Mouse (Mus musculus) layer of hippocampus, adult 18-20 months (tissue): ENCODE data around the gene Ext2. TPM values are rescaled to one million over a fixed set of nuclear protein-coding genes. Genes with fewer than 3 reads are reported as not detected.

Source experiments
- DNase-seq, 2 experiments: peaks; one replicate each; pipeline ENCODE4 v3.0.0; 2022; ENCODE audit warnings: low spot score in 2 of 2
- total RNA-seq, 2 experiments: library from RNA; stranded (reverse); gene quantifications; 2 replicates each; pipeline ENCODE4 v1.2.3; 2021

Ext2 gene
- total RNA-seq, 2 experiments from 2014 or later, result 46.4 to 46.8 TPM

DNA sequence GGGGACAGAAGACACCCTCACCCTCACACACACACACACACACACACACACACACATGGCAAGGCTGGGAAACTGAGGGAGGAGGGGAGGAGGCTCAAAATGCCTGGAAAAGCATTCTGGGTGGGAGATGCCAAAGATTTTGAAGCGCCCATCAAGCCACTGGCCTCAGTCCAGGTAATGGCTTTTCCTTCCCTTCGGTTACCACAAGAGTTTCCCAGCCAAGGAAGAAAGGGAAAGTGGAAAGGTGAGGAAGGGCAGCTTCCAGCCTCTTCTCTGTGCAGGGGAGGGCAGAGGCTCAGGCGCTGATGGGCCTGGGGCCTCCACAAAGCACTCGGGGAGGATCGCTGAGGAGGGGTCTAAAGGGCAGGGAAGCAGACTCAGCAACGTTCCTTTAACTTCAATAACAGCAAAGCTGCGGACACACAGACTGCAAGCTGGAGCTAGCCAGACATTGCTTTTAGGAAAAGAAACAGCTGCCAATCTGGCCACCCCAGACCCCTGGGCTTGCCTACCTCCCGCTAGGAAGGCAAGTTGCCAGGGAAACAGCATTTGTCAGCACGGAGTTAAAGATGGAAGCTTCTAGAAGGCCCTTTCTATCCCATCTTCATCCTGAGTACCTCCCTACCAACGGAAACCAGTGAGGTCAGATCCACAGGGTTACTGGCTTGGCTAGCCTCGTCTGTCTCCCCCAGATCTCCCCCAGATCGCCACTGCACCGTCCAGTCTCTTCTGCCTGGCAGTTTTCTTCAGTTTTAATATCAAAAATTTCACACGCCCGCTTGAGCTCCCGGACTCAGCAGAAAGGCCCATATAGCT lies 43.1 kb downstream of the Ext2 start:
- DNase-seq, result no peak

GRCm38 (mm10) chr2:93778616-93779015 lies 43.8 kb downstream of the Ext2 start:
- no peak for DNase-seq

GRCm38 (mm10) chr2:93777056-93777430 lies 45.3 kb downstream of the Ext2 start:
- no peak for DNase-seq

DNA sequence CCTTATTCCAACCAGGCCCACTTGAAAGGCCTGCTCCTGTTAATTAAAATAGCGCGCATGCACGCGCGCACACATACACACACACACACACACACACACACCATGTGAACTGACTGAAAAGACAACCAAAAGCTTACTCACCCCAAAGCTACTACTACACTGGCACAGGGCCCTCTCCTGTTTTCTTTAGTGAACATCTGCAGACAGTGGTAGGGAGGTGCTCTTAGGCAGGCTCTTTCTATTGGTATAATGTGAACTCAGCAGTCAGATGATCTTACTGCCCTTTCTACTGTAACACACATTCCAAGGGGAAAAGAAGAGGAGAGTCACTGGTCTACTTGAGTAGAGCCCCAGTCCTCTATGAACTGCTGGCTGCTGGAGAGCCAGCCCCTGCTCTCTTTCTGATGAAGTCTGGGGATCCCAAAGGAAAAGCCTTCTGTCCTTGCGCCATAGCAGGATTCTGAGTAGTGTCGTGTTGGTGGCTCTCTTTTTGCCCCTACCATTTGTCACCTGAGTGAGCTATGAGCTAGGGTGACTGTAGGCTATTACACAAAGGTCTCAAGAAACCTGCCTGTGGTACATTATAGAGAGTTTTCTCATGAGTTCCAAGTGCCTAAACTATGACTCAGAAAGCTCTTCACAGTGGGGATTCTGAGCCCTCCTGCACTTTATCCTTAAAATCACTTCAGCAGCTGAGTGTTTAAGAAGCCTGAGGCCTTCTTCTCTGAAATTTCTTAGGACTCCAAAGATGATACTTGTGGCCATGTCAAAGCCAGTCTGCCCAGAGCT lies 45.9 kb downstream of the Ext2 start:
- no peak for DNase-seq

GRCm38 (mm10) chr2:93775431-93775830 lies 46.9 kb downstream of the Ext2 start:
- DNase-seq, result no peak

GRCm38 (mm10) chr2:93774946-93775345 lies 47.4 kb downstream of the Ext2 start:
- no peak for DNase-seq

GRCm38 (mm10) chr2:93772765-93773085 lies 49.6 kb downstream of the Ext2 start:
- DNase-seq, result no peak

GRCm38 (mm10) chr2:93772054-93772764 lies 50.2 kb downstream of the Ext2 start:
- no peak for DNase-seq

DNA sequence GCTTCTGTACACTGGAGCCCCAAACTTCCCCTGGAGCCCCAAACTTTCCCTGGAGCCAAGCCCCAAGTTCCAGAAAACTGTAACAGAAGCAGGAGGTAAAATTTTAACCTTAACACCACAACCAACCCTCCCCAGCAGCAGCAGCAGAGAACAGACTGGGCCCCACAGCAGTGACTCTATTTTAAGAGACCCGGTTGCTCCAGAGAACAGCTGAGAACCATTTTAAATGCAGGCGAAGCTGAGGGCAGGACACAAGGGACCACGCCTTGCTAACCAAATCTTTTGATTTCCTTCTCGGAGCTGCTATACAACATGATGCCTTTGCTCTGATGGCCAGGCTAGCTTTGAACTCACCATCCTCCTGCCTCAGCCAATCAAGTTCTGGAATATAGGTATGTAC lies 51.5 kb downstream of the Ext2 start:
- no peak for DNase-seq

GRCm38 (mm10) chr2:93769875-93770274 lies 52.5 kb downstream of the Ext2 start:
- DNase-seq, result no peak

DNA sequence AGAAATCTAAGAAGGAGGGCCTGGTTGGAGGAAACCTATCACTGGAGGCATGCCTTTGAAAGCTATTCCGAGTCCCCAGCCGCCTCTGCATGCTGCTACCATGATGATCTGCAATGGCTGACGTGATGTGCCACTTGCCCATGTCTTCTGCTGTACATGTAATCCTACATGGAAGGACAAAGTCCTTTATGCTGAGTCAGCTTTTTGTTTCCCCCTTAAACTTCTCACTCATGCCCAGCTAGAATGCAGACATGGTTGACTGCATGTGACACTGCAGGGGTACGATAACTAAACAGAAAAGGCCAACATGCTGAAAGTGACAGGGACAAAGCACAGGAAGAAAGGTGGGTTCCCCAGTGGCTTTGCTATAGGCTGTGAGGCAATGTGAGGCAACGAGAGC lies 56.6 kb downstream of the Ext2 start:
- no peak for DNase-seq

DNA sequence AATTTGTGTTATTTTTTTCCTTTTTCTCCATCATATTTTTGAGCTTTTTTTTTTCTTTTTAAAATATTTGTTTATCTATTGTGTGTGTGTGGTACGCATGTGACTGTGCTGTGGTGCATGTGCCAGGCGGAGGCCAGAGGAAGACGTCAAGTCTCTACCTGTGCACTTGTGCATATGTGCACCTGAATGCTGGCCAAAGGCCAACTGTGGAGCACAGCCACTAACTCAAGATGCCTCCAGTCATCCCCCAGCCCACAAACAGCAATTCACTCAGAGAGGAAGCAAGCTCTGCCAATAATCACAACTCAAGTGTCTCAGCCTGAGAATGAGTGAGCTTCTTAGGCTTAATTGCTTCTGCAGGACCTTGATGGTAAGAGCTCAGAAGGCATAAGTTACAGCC lies 58.2 kb downstream of the Ext2 start:
- DNase-seq, result no peak

- DNase-seq, result no peak
Measured at GRCm38 (mm10) chr2:93760389-93760788, 62.0 kb downstream of the Ext2 start.

DNA sequence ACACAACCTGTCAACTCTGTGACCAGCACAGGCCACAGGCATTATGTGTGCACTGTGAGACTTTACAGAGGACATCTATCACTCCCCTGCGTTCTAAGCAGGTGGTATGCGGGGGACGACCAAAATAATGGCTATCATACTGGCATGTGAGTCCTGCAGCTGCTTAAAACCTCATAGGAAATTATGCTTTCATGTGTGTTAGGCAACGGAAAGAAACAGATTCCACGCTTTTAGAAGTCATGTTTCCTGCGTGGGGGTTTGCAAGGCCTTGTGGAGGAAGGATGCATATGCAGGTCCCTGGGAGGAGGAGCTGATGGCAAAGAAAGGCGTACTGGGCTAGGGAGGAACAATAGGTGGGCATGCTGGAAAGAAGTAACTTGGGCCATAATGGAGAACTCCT lies 63.2 kb downstream of the Ext2 start:
- DNase-seq, result no peak

DNA sequence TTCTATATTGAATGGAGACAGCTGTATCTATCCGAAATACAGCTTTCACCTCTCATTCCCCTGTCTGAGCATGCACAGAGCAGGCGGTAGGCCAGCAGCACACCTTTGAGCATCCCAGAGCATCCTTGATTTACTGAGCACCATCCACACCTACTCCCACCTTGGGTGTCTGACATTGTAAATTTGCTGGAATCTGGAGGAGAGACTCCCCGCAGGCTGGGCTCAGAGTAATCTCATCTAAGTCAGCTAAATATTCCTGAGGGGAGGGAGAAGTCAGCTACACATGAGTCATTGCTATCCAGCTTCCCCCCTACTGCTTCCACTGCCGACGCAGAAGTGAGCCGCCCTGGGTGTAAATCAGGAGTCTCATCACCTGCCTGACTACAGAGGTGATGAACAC lies 64.1 kb downstream of the Ext2 start:
- DNase-seq, result peak in 1 of 2 experiments; percentile 61

DNA sequence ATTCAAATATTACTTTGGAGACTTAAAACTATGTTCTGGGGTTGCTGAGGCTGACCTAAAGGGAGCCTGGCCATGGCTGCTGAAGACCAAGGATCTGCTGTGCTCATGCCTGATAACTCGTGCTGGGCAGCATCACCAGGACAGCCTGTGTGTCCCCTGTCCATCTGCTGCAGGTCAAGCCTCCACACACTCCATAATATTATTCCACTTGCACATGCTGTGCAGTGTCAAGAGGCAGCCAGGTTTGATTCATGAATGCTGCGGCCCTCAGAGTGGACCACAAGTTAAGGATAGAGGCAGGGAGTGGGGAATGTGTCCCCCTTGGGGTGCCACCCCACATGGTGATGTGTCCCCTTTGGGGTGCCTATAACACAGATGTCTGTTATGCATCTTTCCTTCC lies 68.0 kb downstream of the Ext2 start:
- DNase-seq, result no peak

GRCm38 (mm10) chr2:93753147-93753758 lies 69.1 kb downstream of the Ext2 start:
- no peak for DNase-seq

DNA sequence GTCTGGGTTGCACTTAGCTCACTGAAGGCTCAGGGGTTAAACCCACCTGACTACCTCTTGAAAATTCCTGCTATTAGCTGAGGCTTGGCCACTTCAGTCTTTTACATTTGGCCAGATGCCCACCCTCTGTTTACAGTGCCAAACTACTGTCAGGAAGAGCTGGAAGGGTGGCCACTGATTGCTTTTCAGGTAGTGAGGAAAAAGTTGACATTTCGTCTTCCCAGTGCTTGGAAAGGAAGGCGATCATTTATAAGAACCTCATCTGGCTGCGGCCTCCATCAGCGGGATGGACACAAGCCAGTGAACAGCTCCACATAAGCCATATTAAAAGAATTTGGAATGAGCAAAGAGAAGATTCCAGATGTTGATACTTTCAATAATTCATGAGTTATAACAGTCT lies 72.7 kb downstream of the Ext2 start:
- DNase-seq, result no peak

DNA sequence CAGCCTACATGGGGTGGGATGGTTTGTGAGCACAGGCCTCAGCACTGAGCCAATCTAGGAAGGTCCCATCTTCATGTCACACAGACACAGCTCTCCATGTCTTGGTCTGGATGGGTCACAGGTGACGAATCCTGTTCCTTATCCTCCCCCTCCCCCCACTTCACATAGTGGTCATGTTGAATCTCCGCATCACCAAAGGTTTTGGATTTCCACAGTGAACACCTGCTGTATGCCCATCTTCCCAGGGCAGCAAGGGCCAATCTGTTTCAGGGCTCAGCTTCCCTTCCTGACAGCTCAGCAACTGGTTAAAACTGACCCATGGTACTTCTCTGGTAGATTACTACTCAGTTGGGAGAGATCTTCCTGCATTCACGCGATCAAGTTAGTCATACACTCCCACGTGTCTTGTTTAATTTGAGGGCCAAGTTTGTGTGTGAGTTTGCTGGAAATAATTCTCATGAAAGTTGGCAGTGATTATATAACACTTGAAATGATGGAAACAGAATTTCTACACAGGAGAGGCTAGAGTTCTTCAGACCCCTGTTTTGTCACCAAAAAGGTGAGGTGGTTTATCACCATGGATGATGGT lies 74.7 kb downstream of the Ext2 start:
- DNase-seq, result no peak

DNA sequence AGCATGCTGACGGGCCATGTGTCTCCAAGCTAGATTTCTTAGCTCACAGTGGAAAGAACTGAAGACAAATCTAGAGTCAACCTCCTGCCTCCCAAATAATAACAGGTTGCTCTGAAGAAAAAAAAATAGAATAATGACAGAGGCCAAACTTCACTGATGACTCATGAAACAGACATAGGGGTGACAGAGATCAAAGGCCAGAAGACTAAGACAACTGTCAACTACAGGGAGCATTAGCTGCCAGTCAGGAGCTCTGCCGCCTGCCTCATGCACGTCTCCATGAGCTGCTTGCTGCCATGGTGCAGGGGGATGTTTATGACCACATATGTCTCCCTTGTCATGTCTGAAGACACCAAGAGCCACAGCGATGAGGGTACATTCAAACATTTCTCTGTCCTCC lies 75.7 kb downstream of the Ext2 start:
- DNase-seq, result no peak

DNA sequence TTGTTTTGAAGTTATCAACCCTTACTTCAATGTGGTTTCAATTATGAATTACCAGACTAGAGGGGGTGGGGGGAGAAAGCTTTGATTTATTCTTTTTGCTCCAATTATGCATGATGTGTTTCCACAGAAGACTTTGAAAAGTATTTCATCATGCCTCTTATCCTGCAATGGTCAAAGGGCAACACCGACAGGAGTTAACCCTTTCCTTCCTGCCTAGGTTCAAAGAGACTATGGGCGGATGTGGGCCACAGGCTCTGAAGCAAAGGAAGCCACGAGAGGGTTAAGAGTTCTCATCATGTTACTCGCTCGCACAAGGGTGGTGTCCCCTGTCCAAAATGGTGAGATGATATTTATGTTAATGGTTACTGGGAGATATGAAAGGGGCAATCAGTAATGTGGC lies 76.2 kb downstream of the Ext2 start:
- no peak for DNase-seq
